Mouse (Mus musculus): ENCODE results near the gene Plxnd1.

DNA sequence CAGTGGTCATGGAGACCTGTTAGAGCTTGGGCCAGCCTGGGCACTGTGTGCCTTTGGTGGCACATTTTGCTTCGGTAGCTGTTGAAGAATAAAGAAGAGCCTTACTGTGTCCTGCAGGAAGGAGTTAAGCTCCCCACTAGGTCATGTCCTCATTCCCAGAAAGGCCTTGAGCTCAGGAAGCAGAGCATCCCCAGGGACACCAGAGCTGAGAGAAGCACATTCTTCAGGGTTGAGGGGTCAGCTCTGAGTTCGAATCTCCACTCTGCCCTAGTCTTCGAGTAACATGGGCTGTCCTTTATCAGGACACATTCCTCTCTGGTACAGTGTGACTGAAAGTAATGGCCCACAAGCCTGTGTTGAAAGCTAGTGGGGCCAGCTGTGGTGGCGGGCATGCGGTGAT lies 74.9 kb downstream of the Plxnd1 start:
- TF ChIP-seq POLR2A (IDR thresholded peaks at IDR 0.05; ENCODE audit: low read depth, low read length) (no peak), CTCF (conservative IDR thresholded peaks at IDR 0.05 in 1 of 2, IDR thresholded peaks at IDR 0.05 in 1 of 2; ENCODE audit: low read depth in 2 of 2, low read length in 2 of 2) (no peak), ZC3H11A (IDR thresholded peaks at IDR 0.05; ENCODE audit: low read depth, low read length) (no peak), TCF12 (IDR thresholded peaks at IDR 0.05; ENCODE audit: low read depth, low read length) (no peak), MYC (IDR thresholded peaks at IDR 0.05; ENCODE audit: low read depth, low read length) (no peak), IRF4 (IDR thresholded peaks at IDR 0.05; ENCODE audit: low read depth, low read length) (no peak), CHD1 (IDR thresholded peaks at IDR 0.05; ENCODE audit: low read depth, low read length) (no peak), RCOR1 (conservative IDR thresholded peaks at IDR 0.05; ENCODE audit: low read depth, low read length) (no peak), PAX5 (IDR thresholded peaks at IDR 0.05; ENCODE audit: low read length) (no peak), EP300 (IDR thresholded peaks at IDR 0.05; ENCODE audit: low read length) (no peak), JUND (conservative IDR thresholded peaks at IDR 0.05; ENCODE audit: low read depth, low read length) (no peak), CHD2 (IDR thresholded peaks at IDR 0.05; ENCODE audit: low read length) (no peak)

Measured in CH12.LX (cell line).